Mouse (Mus musculus) natural killer cell, adult 2 months (primary cell): ENCODE measurements around the gene Tmem141.

Experiments
- DNase-seq, 2 experiments: peaks; one replicate each; pipeline ENCODE4 v3.0.0; 2022; ENCODE audit warnings: low spot score in 2 of 2

Tmem141 gene

GRCm38 (mm10) chr2:25577951-25578795, 43.6 kb downstream of the Tmem141 start:
- DNase-seq, result no peak

- no peak for DNase-seq
Observed at GRCm38 (mm10) chr2:25576965-25577891, 44.6 kb downstream of the Tmem141 start.

DNA sequence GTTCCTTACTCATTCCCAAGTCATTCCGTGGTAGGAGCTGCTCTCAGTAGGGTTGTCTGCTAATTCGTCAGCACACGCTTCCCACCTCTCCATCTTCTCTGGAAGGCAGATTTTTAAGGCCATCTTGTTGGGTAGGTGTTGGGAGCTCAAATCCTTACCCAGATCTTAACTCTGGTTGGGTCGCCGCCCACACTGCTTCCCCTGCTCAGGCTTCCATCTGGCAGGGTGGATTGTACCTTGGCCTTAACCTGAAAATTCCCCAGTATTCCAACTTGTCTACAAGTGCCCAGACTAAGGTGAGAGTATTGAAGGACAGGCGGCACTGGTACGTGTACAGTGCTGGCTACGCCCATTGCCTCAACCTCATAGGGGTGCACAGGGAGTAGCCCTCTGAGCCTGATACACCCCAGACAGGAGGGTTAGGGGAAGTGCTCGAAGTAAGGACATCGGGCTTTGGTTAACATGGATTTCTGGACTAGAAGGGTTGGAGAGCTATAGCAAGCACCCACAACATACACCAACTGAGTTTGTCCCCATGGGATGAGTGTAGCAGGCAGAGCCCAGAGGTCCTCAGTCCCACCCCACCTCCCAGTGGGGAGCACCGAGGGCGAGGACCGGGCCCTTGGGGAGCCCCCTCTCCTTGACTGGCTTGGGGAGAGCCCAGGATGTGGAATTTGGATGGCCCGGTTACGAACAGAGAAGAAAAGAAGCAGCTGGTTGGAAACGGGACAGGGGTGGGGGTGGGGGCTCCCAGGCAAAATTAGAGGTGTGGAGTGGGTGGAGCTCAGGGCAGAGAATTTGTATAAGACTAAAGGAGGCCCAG, 45.6 kb downstream of the Tmem141 start:
- no peak for DNase-seq

DNA sequence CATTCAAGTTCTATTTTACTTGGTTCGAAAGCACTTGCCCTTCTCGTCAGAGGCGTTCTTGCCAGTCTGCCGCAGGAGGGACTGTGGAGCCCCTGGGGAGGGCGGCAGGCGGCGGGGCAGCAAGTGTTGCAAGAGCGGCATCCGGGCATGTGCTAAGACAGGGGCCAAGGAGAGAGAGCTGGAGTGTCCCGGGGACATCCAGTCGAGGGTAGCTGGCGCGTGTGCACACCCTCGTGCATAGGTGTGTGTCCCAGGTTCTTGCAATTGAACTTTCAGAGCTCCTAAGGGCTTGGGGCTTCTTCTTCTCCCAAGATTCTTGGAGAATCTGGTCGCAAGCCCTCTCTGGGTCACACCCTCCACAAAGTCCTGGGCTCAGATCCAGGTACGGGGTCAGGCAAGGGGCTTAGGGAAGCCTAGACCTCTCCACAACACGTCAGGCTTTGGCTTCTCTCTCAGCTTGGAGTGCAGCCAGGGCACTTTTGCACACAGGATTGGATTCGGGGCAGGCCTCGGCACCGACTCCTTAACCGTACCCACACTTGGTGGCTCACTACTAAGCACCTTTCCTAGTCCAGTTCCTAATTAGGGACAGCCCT, 46.3 kb downstream of the Tmem141 start:
- no peak for DNase-seq

DNA sequence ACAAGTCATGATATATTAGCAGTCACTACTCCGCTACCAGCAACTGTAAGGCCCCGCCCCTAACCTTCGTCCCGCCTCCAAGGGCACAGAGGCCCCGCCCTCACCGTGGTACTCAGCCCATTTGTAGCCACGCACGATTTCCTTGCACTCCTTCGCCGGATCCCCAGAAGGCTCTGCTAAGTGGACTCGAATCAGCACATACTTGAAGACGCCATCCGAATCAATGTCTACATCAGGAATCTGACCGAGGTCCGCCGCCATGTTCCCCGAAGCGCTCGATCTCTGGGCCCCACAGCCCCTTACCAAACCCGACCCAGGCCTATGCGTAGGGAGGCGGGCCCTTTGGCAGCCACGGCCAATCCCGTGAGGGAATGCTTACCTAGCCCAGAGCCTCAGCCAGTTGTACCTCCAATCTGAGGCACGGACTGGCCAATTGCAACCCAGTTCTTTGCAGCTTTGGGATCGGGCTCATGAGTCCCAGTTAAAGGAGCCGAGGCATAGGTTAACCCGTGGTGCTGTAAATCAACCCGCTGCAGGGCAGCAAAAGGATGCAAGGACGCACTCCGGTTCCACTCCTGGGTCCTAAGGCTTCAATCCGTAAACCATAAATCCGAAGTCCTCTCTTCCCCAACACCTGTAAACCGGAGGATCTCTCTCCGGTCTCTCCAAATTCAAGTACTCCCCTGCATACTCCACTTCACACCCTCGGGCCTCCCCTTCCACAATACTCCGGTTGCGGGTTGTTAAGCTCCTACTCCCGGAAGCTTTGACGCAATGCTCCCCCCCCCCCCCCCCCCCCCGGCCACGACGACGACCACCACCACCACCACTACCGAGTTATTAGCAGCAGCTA, 47.0 kb downstream of the Tmem141 start, which contains the start of the genes Mamdc4 and Phpt1:
Mamdc4 (minus strand) TSS at position 267 of the 853 bp plus-strand sequence.
Phpt1 (minus strand) TSS at position 646 of the 853 bp plus-strand sequence.
- DNase-seq, result peak; percentile 96

GRCm38 (mm10) chr2:25574136-25574535, 47.7 kb downstream of the Tmem141 start:
- DNase-seq, result no peak

DNA sequence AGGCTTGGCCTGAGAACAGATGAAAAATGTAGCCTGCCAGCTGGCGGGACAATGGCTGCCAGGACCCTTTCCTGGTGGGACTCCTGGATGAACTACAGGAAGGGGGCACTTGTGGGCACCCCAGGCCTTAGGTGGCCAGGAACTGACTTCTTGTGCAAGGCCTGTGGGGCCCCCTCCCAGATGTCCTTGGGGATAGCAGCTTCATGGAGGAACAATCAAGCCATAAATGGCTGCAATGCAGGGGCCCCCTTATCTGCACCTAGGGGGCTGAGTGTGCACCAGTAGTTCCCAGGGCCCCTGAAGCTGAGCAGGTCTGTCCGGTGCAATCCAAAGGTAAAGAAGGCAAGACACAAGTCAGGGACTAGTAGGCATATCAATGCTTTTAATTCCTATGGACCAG, 48.7 kb downstream of the Tmem141 start:
- DNase-seq, result no peak

DNA sequence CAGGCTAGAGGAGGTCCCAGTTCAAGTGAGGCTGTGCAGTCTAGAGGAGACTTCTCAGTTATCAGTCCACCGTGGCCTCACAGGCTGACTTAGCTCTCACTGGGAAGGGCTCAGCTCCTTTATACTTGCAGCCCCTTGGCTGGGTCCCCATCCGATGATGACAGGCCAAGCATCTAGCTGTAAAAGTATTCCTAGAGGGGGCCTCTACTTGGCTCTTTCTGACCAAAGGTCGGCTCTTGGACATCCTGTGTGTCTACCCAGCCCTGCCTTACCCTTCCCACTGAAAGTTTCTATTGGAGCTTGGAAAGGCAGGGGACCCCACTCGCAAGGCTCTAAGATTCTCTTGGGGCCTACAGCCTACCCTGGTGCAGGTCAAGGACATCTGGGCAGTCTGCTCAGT, 50.6 kb downstream of the Tmem141 start:
- DNase-seq, result no peak
